Mouse (Mus musculus) liver, embryonic 16.5 days (tissue): ENCODE measurements around the gene Ripply2. TPM values are rescaled to one million over a fixed set of nuclear protein-coding genes. Genes with fewer than 3 reads are reported as not detected.
"Not testable (repeated sequence)": the region's sequence is repeated elsewhere in the genome, so short reads cannot be mapped to it uniquely, and the experiment has no call there.

ENCODE experiments used
- ATAC-seq: fragments of 200-750 bp; cut with Nextera tagmentation; 2 replicates; pipeline ENCODE4 v1.8.0; 2017; ENCODE audit warnings: low read depth, mild to moderate bottlenecking, moderate number of reproducible peaks, moderate library complexity
- H3K27ac ChIP-seq: fragments of 300-500 bp; sonication (generic); 2 replicates; pipeline ENCODE4 v1.5.1; 2014; ENCODE audit warnings: mild to moderate bottlenecking, low read length
- H3K27me3 ChIP-seq: fragments of 300-500 bp; sonication (generic); 2 replicates; pipeline ENCODE4 v1.6.1; 2014; ENCODE audit warnings: low read depth, low read length, mixed read lengths; ENCODE audit not compliant: control insufficient read depth, insufficient read depth
- H3K36me3 ChIP-seq: fragments of 300-500 bp; sonication (generic); 2 replicates; pipeline ENCODE4 v1.6.1; 2014; ENCODE audit warnings: mild to moderate bottlenecking; ENCODE audit not compliant: control insufficient read depth, insufficient read depth
- H3K4me1 ChIP-seq: fragments of 300-500 bp; sonication (generic); 2 replicates; pipeline ENCODE4 v1.6.1; 2014; ENCODE audit warnings: low read depth, low read length, mixed read lengths; ENCODE audit not compliant: control insufficient read depth
- H3K4me2 ChIP-seq: fragments of 300-500 bp; sonication (generic); 2 replicates; pipeline ENCODE4 v1.6.1; 2014; ENCODE audit warnings: low read depth, low read length, mixed read lengths
- H3K4me3 ChIP-seq: fragments of 300-500 bp; sonication (generic); 2 replicates; pipeline ENCODE4 v1.5.1; 2014; ENCODE audit warnings: low read depth, mild to moderate bottlenecking, low read length
- H3K9ac ChIP-seq: fragments of 300-500 bp; sonication (generic); 2 replicates; pipeline ENCODE4 v1.6.1; 2014; ENCODE audit warnings: low read depth, low read length
- H3K9me3 ChIP-seq: fragments of 300-500 bp; sonication (generic); replicated peaks from 2 replicates; pipeline ENCODE4 v1.6.1; 2016; ENCODE audit warnings: low read length; ENCODE audit not compliant: control insufficient read depth
- WGBS: fragments of 180-500 bp; shearing (Covaris S2); extraction: QIAGEN DNeasy Blood & Tissue Kit; methylation state at CpG from one replicate; pipeline ENCODE4 v1.1.7; 2014; ENCODE audit not compliant: insufficient replicate concordance; 5-methylcytosine and 5-hydroxymethylcytosine counted together
- polyA plus RNA-seq: library from polyadenylated mRNA; unstranded; fragments of >200 nt; fragmentation: Nextera tagmentation; extraction: Ambion mirVana; gene quantifications from 2 replicates; pipeline ENCODE4 v1.2.1, GENCODE M21; 2015

The Ripply2 gene
- polyA plus RNA-seq: not detected in 2 replicates

DNA sequence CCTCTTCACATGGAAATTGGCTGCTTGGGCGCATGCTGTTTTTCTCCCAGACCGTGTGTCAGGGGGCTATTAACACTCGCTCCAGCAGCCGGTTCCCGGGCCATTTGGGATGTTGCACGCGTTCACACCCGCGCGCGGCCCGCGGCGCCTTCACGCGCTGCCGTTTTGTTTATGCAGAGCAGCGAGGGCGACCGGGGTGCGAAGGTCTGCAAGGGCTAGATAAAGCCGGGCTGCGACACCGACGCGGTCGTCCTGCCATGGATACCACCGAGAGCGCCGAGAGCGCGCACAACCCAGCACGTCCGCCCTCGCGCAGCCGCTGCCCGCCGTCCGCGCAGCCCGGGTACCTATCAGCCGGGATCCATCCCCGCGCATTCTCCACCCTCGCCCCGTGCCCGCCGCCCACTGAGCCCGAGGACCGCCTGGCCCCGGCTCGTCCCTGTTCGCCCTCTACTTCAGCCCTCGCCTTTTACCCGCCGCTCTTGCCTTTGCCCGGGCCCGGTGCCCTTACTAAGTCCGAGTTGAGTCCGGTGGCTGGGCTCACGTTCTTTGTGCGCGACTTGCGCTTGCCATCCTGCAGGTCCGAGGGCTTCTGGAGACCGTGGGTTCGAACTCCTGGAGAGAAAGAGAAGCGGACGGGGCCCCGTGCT is at the start of gene Ripply2:
Ripply2 (plus strand) TSS at position 250 of the 650 bp plus-strand sequence.
- Histone ChIP-seq H3K27ac (no peak within 1 kb of the TSS), H3K4me1 (no peaks in the 10 kb centered on the region), H3K4me3 (peak within 1 kb of the TSS; percentile 28), H3K27me3 (peaks cover 37% of the 10 kb centered on the region), H3K4me2 (peak within 1 kb of the TSS; percentile 48), H3K9ac (no peak within 1 kb of the TSS), H3K36me3 (no peaks in the 10 kb centered on the region), H3K9me3 (no peaks in the 10 kb centered on the region)
- 1% methylated on average over 70 of the region's 71 CpGs for WGBS
- peak; percentile 27; the same call in 1 of the 2 replicates for ATAC-seq

- not testable (repeated sequence) for H3K4me3 ChIP-seq, H3K9me3 ChIP-seq, H3K27ac ChIP-seq, H3K9ac ChIP-seq, H3K4me2 ChIP-seq, H3K27me3 ChIP-seq, H3K36me3 ChIP-seq, ATAC-seq, H3K4me1 ChIP-seq
Measured at GRCm38 (mm10) chr9:86972471-86972870, 42.9 kb upstream of the Ripply2 start.

GRCm38 (mm10) chr9:86973562-86973961 is 41.8 kb upstream of the Ripply2 start:
- ATAC-seq: no peak
- WGBS: 41% methylated on average over 4 of the region's 4 CpGs
- H3K4me1 ChIP-seq: no peaks in the 10 kb centered on the region
- H3K4me3 ChIP-seq: no peak overlapping the region
- H3K4me2 ChIP-seq: no peak overlapping the region
- no peaks in the 10 kb centered on the region for H3K9me3 ChIP-seq
- H3K36me3 ChIP-seq: no peaks in the 10 kb centered on the region
- H3K9ac ChIP-seq: no peak overlapping the region
- no peak overlapping the region for H3K27ac ChIP-seq
- no peaks in the 10 kb centered on the region for H3K27me3 ChIP-seq

GRCm38 (mm10) chr9:86976896-86977295 is 38.4 kb upstream of the Ripply2 start:
- H3K4me3 ChIP-seq: no peak overlapping the region
- no peaks in the 10 kb centered on the region for H3K9me3 ChIP-seq
- H3K4me1 ChIP-seq: no peaks in the 10 kb centered on the region
- no peaks in the 10 kb centered on the region for H3K27me3 ChIP-seq
- no peak overlapping the region for H3K9ac ChIP-seq
- H3K4me2 ChIP-seq: no peak overlapping the region
- no peak overlapping the region for H3K27ac ChIP-seq
- no peak for ATAC-seq
- no peaks in the 10 kb centered on the region for H3K36me3 ChIP-seq
- WGBS: 61% methylated on average over 4 of the region's 4 CpGs

- Histone ChIP-seq H3K4me2 (no peak overlapping the region), H3K27me3 (no peaks in the 10 kb centered on the region), H3K9ac (no peak overlapping the region), H3K9me3 (no peaks in the 10 kb centered on the region), H3K27ac (no peak overlapping the region), H3K36me3 (no peaks in the 10 kb centered on the region), H3K4me1 (no peaks in the 10 kb centered on the region), H3K4me3 (no peak overlapping the region)
- no peak for ATAC-seq
- 44% methylated on average over 7 of the region's 7 CpGs for WGBS
Measured at GRCm38 (mm10) chr9:86978257-86978907, 37.0 kb upstream of the Ripply2 start.

DNA sequence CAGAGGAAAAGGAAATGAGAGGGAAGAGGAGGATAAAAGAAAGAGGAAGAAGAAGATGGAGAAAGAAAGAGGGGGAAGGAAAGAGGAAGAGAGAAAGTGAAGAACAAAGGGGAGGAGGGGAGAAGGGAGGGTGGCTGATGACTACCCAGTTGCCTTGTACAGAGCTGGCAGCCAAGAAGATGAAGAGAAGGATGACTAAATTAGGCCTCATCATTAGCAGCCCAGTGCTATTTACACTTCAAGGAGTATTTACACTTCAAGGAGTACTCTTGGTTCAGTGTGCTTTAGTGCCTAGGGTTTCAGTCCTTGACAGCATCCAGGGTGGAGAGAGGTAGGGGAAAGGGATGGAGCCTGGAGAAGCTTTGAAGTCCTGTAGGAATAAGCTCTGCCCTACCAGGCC is 35.3 kb upstream of the Ripply2 start:
- Histone ChIP-seq H3K4me2 (no peak overlapping the region), H3K4me3 (no peak overlapping the region), H3K36me3 (no peaks in the 10 kb centered on the region), H3K27me3 (no peaks in the 10 kb centered on the region), H3K9me3 (no peaks in the 10 kb centered on the region), H3K9ac (no peak overlapping the region), H3K27ac (no peak overlapping the region), H3K4me1 (no peaks in the 10 kb centered on the region)
- ATAC-seq: no peak

GRCm38 (mm10) chr9:86980942-86981341 is 34.4 kb upstream of the Ripply2 start:
- H3K9ac ChIP-seq: no peak overlapping the region
- no peak overlapping the region for H3K4me2 ChIP-seq
- H3K36me3 ChIP-seq: no peaks in the 10 kb centered on the region
- no peak overlapping the region for H3K27ac ChIP-seq
- WGBS: 41% methylated on average over 2 of the region's 2 CpGs
- no peaks in the 10 kb centered on the region for H3K27me3 ChIP-seq
- no peak overlapping the region for H3K4me3 ChIP-seq
- ATAC-seq: no peak
- no peaks in the 10 kb centered on the region for H3K9me3 ChIP-seq
- no peaks in the 10 kb centered on the region for H3K4me1 ChIP-seq

DNA sequence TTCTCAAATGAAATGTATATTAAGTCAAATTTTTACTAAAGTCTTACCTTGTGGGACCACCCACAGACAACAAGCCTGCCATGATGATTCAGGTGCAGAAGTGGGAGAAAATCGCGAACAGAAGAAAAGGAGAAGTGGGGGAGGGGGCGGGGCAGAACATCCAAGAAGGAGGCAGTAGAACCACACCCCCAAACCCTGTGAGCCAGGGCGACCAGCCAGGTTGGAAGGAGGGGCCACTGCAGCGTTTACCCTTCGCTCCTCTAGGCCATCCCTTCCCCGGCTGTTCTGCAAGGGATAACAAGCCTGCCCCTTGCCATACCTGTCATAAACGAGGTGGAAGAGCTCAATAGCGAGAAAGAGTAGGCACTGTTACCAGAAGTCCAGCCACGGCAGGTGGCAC is 33.8 kb upstream of the Ripply2 start:
- no peak overlapping the region for H3K4me2 ChIP-seq
- no peaks in the 10 kb centered on the region for H3K9me3 ChIP-seq
- no peaks in the 10 kb centered on the region for H3K36me3 ChIP-seq
- H3K4me1 ChIP-seq: no peaks in the 10 kb centered on the region
- no peak overlapping the region for H3K9ac ChIP-seq
- H3K27me3 ChIP-seq: no peaks in the 10 kb centered on the region
- WGBS: 7% methylated on average over 10 of the region's 10 CpGs
- ATAC-seq: no peak
- H3K4me3 ChIP-seq: no peak overlapping the region
- no peak overlapping the region for H3K27ac ChIP-seq

GRCm38 (mm10) chr9:86984583-86984982 is 30.8 kb upstream of the Ripply2 start:
- Histone ChIP-seq H3K4me2 (no peak overlapping the region), H3K27me3 (no peaks in the 10 kb centered on the region), H3K36me3 (no peaks in the 10 kb centered on the region), H3K27ac (no peak overlapping the region), H3K9ac (no peak overlapping the region), H3K4me1 (no peaks in the 10 kb centered on the region), H3K9me3 (no peaks in the 10 kb centered on the region), H3K4me3 (no peak overlapping the region)
- ATAC-seq: no peak
- WGBS: 34% methylated on average over 3 of the region's 3 CpGs
